Mouse (Mus musculus) urinary bladder, postnatal 10 days (tissue): ENCODE results near the gene Tigd2.

ENCODE experiments used
- DNase-seq: peaks from one replicate; pipeline ENCODE4 v3.0.0; 2022; ENCODE audit warnings: low spot score

Tigd2 gene

GRCm38 (mm10) chr6:59255909-59256308 lies 47.2 kb downstream of the Tigd2 start:
- DNase-seq: no peak
